Mouse (Mus musculus): ENCODE measurements around the gene Tbk1.

The Tbk1 gene

GRCm38 (mm10) chr10:121591106-121591505 lies 4.5 kb upstream of the Tbk1 start:
- DNase-seq (ENCODE audit: extremely low read depth, insufficient read length, low spot score), result no peak

- no peak for DNase-seq (ENCODE audit: extremely low read depth, insufficient read length, low spot score)
These were observed 819 bp upstream of the Tbk1 start for GRCm38 (mm10) chr10:121587371-121587840.

GRCm38 (mm10) chr10:121585791-121586642 lies 570 bp downstream of the Tbk1 start:
- peak; percentile 62 for DNase-seq (ENCODE audit: extremely low read depth, insufficient read length, low spot score)

- no peak for DNase-seq (ENCODE audit: extremely low read depth, insufficient read length, low spot score)
These were observed 1.4 kb downstream of the Tbk1 start for GRCm38 (mm10) chr10:121585056-121585790.

- DNase-seq (ENCODE audit: extremely low read depth, insufficient read length, low spot score), result no peak
These were observed 2.6 kb downstream of the Tbk1 start for GRCm38 (mm10) chr10:121584033-121584432.

GRCm38 (mm10) chr10:121583016-121583415 lies 3.6 kb downstream of the Tbk1 start:
- DNase-seq (ENCODE audit: extremely low read depth, insufficient read length, low spot score), result no peak

- DNase-seq (ENCODE audit: extremely low read depth, insufficient read length, low spot score), result no peak
These were observed 4.3 kb downstream of the Tbk1 start for GRCm38 (mm10) chr10:121582287-121582686.

GRCm38 (mm10) chr10:121581405-121581804 lies 5.2 kb downstream of the Tbk1 start:
- DNase-seq (ENCODE audit: extremely low read depth, insufficient read length, low spot score), result no peak

- DNase-seq (ENCODE audit: extremely low read depth, insufficient read length, low spot score), result no peak
These were observed 6.2 kb downstream of the Tbk1 start for GRCm38 (mm10) chr10:121580381-121580780.

- DNase-seq (ENCODE audit: extremely low read depth, insufficient read length, low spot score), result no peak
These were observed 10.2 kb downstream of the Tbk1 start for GRCm38 (mm10) chr10:121576372-121576771.

GRCm38 (mm10) chr10:121571511-121572147 lies 15.0 kb downstream of the Tbk1 start:
- no peak for DNase-seq (ENCODE audit: extremely low read depth, insufficient read length, low spot score)

- no peak for DNase-seq (ENCODE audit: extremely low read depth, insufficient read length, low spot score)
These were observed 15.6 kb downstream of the Tbk1 start for GRCm38 (mm10) chr10:121571031-121571430.

- DNase-seq (ENCODE audit: extremely low read depth, insufficient read length, low spot score), result no peak
These were observed 16.8 kb downstream of the Tbk1 start for GRCm38 (mm10) chr10:121569796-121570195.

GRCm38 (mm10) chr10:121569001-121569589 lies 17.5 kb downstream of the Tbk1 start:
- DNase-seq (ENCODE audit: extremely low read depth, insufficient read length, low spot score), result no peak

- DNase-seq (ENCODE audit: extremely low read depth, insufficient read length, low spot score), result no peak
These were observed 18.1 kb downstream of the Tbk1 start for GRCm38 (mm10) chr10:121568534-121568933.

- no peak for DNase-seq (ENCODE audit: extremely low read depth, insufficient read length, low spot score)
These were observed 18.6 kb downstream of the Tbk1 start for GRCm38 (mm10) chr10:121568026-121568425.

- DNase-seq (ENCODE audit: extremely low read depth, insufficient read length, low spot score), result no peak
These were observed 22.1 kb downstream of the Tbk1 start for GRCm38 (mm10) chr10:121564447-121564846.

GRCm38 (mm10) chr10:121558231-121558630 lies 28.4 kb downstream of the Tbk1 start:
- DNase-seq (ENCODE audit: extremely low read depth, insufficient read length, low spot score), result no peak

GRCm38 (mm10) chr10:121556263-121556662 lies 30.3 kb downstream of the Tbk1 start:
- no peak for DNase-seq (ENCODE audit: extremely low read depth, insufficient read length, low spot score)

- no peak for DNase-seq (ENCODE audit: extremely low read depth, insufficient read length, low spot score)
These were observed 36.3 kb downstream of the Tbk1 start for GRCm38 (mm10) chr10:121550334-121550733.

GRCm38 (mm10) chr10:121549670-121550069 lies 36.9 kb downstream of the Tbk1 start:
- no peak for DNase-seq (ENCODE audit: extremely low read depth, insufficient read length, low spot score)

Measured in 3134 (cell line).